Mouse (Mus musculus) liver, adult 2 months (tissue): ENCODE data around the gene Lmnb2.

ENCODE experiments used
- CTCF ChIP-seq: fragments of 200-500 bp; IDR thresholded peaks from 2 replicates; pipeline ENCODE4 v1.5.1; 2011; ENCODE audit warnings: low read depth, low read length, control low read depth
- POLR2A ChIP-seq: fragments of 200-500 bp; IDR thresholded peaks from 2 replicates; pipeline ENCODE4 v1.6.1; 2011; ENCODE audit warnings: low read length, control low read depth; ENCODE audit not compliant: insufficient read depth; ENCODE audit errors: extremely low read depth

GRCm38 (mm10) chr10:80934136-80934985 lies 16.3 kb upstream of the Lmnb2 start:
- TF ChIP-seq CTCF (no peak), POLR2A (no peak)
